Mouse (Mus musculus) ES-E14 (cell line): ENCODE results near the gene Lrrc17. TPM values are rescaled to one million over a fixed set of nuclear protein-coding genes. Genes with fewer than 3 reads are reported as not detected.
"Not testable (repeated sequence)": the region's sequence is repeated elsewhere in the genome, so short reads cannot be mapped to it uniquely, and the experiment has no call there.

Experiments used
- DNase-seq: peaks from one replicate; pipeline ENCODE4 v3.0.0-alpha.2; 2013; ENCODE audit warnings: low read depth, low spot score
- H3K27ac ChIP-seq: 2 replicates; pipeline ENCODE4 v1.5.1; 2012; ENCODE audit warnings: low read depth, mild to moderate bottlenecking, low read length, moderate library complexity, mixed read lengths; ENCODE audit not compliant: poor library complexity, insufficient read depth, severe bottlenecking
- H3K36me3 ChIP-seq: 2 replicates; pipeline ENCODE4 v1.6.1; 2012; ENCODE audit warnings: mild to moderate bottlenecking, low read length, moderate library complexity, mixed read lengths; ENCODE audit not compliant: control insufficient read depth, poor library complexity, insufficient read depth, severe bottlenecking
- H3K4me1 ChIP-seq, 2 experiments: fragments of 150-350 bp in 1 of 2; sonication (generic) in 1 of 2; 2 replicates each; pipeline ENCODE4 v1.6.1; 2012; ENCODE audit warnings: low read length in 2 of 2, mild to moderate bottlenecking in 1 of 2, mixed read lengths in 1 of 2; ENCODE audit not compliant: control insufficient read depth in 2 of 2, insufficient read depth in 2 of 2, poor library complexity in 1 of 2
- H3K4me3 ChIP-seq, 2 experiments: fragments of 150-350 bp in 1 of 2; sonication (generic) in 1 of 2; 2 replicates each; pipeline ENCODE4 v1.5.1; 2012; ENCODE audit warnings: low read length in 2 of 2, low read depth in 1 of 2, mild to moderate bottlenecking in 1 of 2, mixed read lengths in 1 of 2; ENCODE audit not compliant: insufficient read depth in 1 of 2, poor library complexity in 1 of 2, severe bottlenecking in 1 of 2
- H3K9ac ChIP-seq: 2 replicates; pipeline ENCODE4 v1.6.1; 2012; ENCODE audit warnings: low read depth, mild to moderate bottlenecking, low read length, mixed read lengths; ENCODE audit not compliant: poor library complexity, insufficient read depth, severe bottlenecking
- H3K9me3 ChIP-seq: fragments of 150-350 bp; sonication (generic); 2 replicates; pipeline ENCODE4 v1.6.1; 2012; ENCODE audit warnings: low read depth, mild to moderate bottlenecking, low read length; ENCODE audit not compliant: control insufficient read depth, insufficient read depth
- CHD2 ChIP-seq: IDR thresholded peaks from 2 replicates; pipeline ENCODE4 v1.6.1; 2014; ENCODE audit warnings: mild to moderate bottlenecking, low read depth, low read length, inconsistent platforms
- HCFC1 ChIP-seq: IDR thresholded peaks from 2 replicates; pipeline ENCODE4 v1.6.1; 2012; ENCODE audit warnings: low read length, inconsistent platforms, borderline replicate concordance; ENCODE audit not compliant: insufficient read depth
- MAFK ChIP-seq: IDR thresholded peaks from 2 replicates; pipeline ENCODE4 v1.6.1; 2014; ENCODE audit warnings: mild to moderate bottlenecking, low read depth, low read length, inconsistent platforms; ENCODE audit not compliant: insufficient read depth
- ZC3H11A ChIP-seq: IDR thresholded peaks from 2 replicates; pipeline ENCODE4 v1.6.1; 2012; ENCODE audit warnings: low read depth, mild to moderate bottlenecking, inconsistent platforms, low read length, borderline replicate concordance
- ZNF384 ChIP-seq: IDR thresholded peaks from 2 replicates; pipeline ENCODE4 v1.6.1; 2012; ENCODE audit warnings: low read depth, low read length, inconsistent platforms
- in situ Hi-C, 2 experiments: fragments of 600-800 bp; cut with MboI; formaldehyde crosslinking; loops; one replicate each; pipeline ENCODE4 v1.15.1; 2025; ENCODE audit warnings: low sequenced_read_pairs in 2 of 2, inconsistent platforms in 1 of 2; ENCODE audit not compliant: unreplicated experiment in 2 of 2
- total RNA-seq: library from RNA; depleted of rRNA; stranded (reverse); fragments of 300-350 nt; gene quantifications from 2 replicates; pipeline ENCODE4 v1.2.3, GENCODE M21; 2012; rRNA removed

Gene Lrrc17
- total RNA-seq, 1 experiment, result 0.13 TPM

- in situ Hi-C loops, result no loop called here
- H3K36me3 ChIP-seq, result no peaks in the 10 kb centered on the region
- no peak overlapping the region for H3K27ac ChIP-seq
- DNase-seq, result no peak
- no peak overlapping the region for H3K4me3 ChIP-seq
- H3K9me3 ChIP-seq, result no peaks in the 10 kb centered on the region
- TF ChIP-seq MAFK (no peak), ZNF384 (no peak), ZC3H11A (no peak), CHD2 (no peak), HCFC1 (no peak)
- H3K9ac ChIP-seq, result no peak overlapping the region
- no peaks in the 10 kb centered on the region for H3K4me1 ChIP-seq
Observed at GRCm38 (mm10) chr5:21605936-21606335, 62.6 kb downstream of the Lrrc17 start.

- H3K9me3 ChIP-seq, result no peaks in the 10 kb centered on the region
- H3K36me3 ChIP-seq, result no peaks in the 10 kb centered on the region
- in situ Hi-C loops, result no loop called here
- no peaks in the 10 kb centered on the region for H3K4me1 ChIP-seq
- H3K9ac ChIP-seq, result no peak overlapping the region
- H3K27ac ChIP-seq, result no peak overlapping the region
- no peak for DNase-seq
- H3K4me3 ChIP-seq, result no peak overlapping the region
- no peak for TF ChIP-seq ZNF384
- TF ChIP-seq HCFC1, result no peak
- no peak for TF ChIP-seq CHD2
- no peak for TF ChIP-seq ZC3H11A
- TF ChIP-seq MAFK, result no peak
Observed at GRCm38 (mm10) chr5:21608311-21609304, 65.2 kb downstream of the Lrrc17 start.

- DNase-seq, result no peak
- no peak overlapping the region for H3K9ac ChIP-seq
- H3K4me3 ChIP-seq, result no peak overlapping the region
- no peaks in the 10 kb centered on the region for H3K36me3 ChIP-seq
- in situ Hi-C loops, result no loop called here
- H3K27ac ChIP-seq, result no peak overlapping the region
- no peaks in the 10 kb centered on the region for H3K4me1 ChIP-seq
- no peak for TF ChIP-seq ZNF384
- no peak for TF ChIP-seq ZC3H11A
- TF ChIP-seq MAFK, result no peak
- H3K9me3 ChIP-seq, result no peaks in the 10 kb centered on the region
Observed at GRCm38 (mm10) chr5:21610996-21611395, 67.6 kb downstream of the Lrrc17 start.

- H3K9ac ChIP-seq, H3K4me3 ChIP-seq, in situ Hi-C loops, H3K27ac ChIP-seq, H3K9me3 ChIP-seq, H3K4me1 ChIP-seq, DNase-seq, H3K36me3 ChIP-seq: not testable (repeated sequence)
Observed at GRCm38 (mm10) chr5:21614299-21614698, 70.9 kb downstream of the Lrrc17 start.

GRCm38 (mm10) chr5:21616450-21617009 is 73.2 kb downstream of the Lrrc17 start:
- TF ChIP-seq ZNF384 (no peak), MAFK (no peak), HCFC1 (no peak), CHD2 (no peak), ZC3H11A (no peak)
- no peak overlapping the region for H3K27ac ChIP-seq
- H3K4me1 ChIP-seq, result no peaks in the 10 kb centered on the region
- DNase-seq, result no peak
- no peaks in the 10 kb centered on the region for H3K36me3 ChIP-seq
- in situ Hi-C loops, result no loop called here
- no peak overlapping the region for H3K4me3 ChIP-seq
- H3K9me3 ChIP-seq, result no peaks in the 10 kb centered on the region
- no peak overlapping the region for H3K9ac ChIP-seq

Other genes starting within 250 kb of the Lrrc17 start
- gene Fgl2, start 170.9 kb upstream of the Lrrc17 start, total RNA-seq, result 0.71 and 0.85 TPM in 2 replicates
- gene Ccdc146, start 118.9 kb upstream of the Lrrc17 start, total RNA-seq, result 0.16 TPM in 1 of 2 replicates, not detected in the other
- gene Fam185a, start 118.6 kb upstream of the Lrrc17 start, total RNA-seq, result 13.4 and 14.1 TPM in 2 replicates
- not detected in 2 replicates for gene Fbxl13, start 102.1 kb downstream of the Lrrc17 start, total RNA-seq
- 73.6 and 86.4 TPM in 2 replicates for gene Armc10, start 102.3 kb downstream of the Lrrc17 start, total RNA-seq
- 4.3 and 7.3 TPM in 2 replicates for gene Napepld, start 157.8 kb downstream of the Lrrc17 start, total RNA-seq
- gene Pmpcb, start 193.6 kb downstream of the Lrrc17 start, total RNA-seq, result 132 and 134 TPM in 2 replicates
- gene Dnajc2, start 241.7 kb downstream of the Lrrc17 start, total RNA-seq, result 83.7 and 96.0 TPM in 2 replicates
- gene Psmc2, start 241.7 kb downstream of the Lrrc17 start, total RNA-seq, result 79.2 and 134 TPM in 2 replicates